Mouse (Mus musculus) heart, adult 2 months (tissue): ENCODE measurements around the gene Rpl22. TPM values are rescaled to one million over a fixed set of nuclear protein-coding genes. Genes with fewer than 3 reads are reported as not detected.
A peak's percentile ranks its signal among the peaks of the same experiment; 100 is the strongest.

Experiments
- DNase-seq, 2 experiments: peaks; one replicate each; pipeline ENCODE4 v3.0.0; 2021
- H3K27ac ChIP-seq: fragments of 200-600 bp; 2 replicates; pipeline ENCODE4 v1.8.1; 2022
- H3K27me3 ChIP-seq: fragments of 200-500 bp; 2 replicates; pipeline ENCODE4 v1.6.1; 2012; ENCODE audit warnings: mild to moderate bottlenecking, low read length, inconsistent platforms, mixed read lengths; ENCODE audit not compliant: control insufficient read depth, insufficient read depth
- H3K36me3 ChIP-seq: fragments of 200-500 bp; 2 replicates; pipeline ENCODE4 v1.6.1; 2012; ENCODE audit warnings: low read length, inconsistent platforms; ENCODE audit not compliant: control insufficient read depth, insufficient read depth
- H3K4me1 ChIP-seq: fragments of 200-500 bp; 2 replicates; pipeline ENCODE4 v1.6.1; 2011; ENCODE audit warnings: low read length; ENCODE audit not compliant: control insufficient read depth, insufficient read depth
- H3K4me3 ChIP-seq: fragments of 200-600 bp; 2 replicates; pipeline ENCODE4 v1.8.1; 2022
- H3K79me2 ChIP-seq: fragments of 200-500 bp; replicated peaks from 2 replicates; pipeline ENCODE4 v1.6.1; 2012; ENCODE audit warnings: mild to moderate bottlenecking, inconsistent platforms, low read length, moderate library complexity, mixed read lengths; ENCODE audit not compliant: control insufficient read depth, insufficient read depth
- H3K9ac ChIP-seq: fragments of 200-500 bp; 2 replicates; pipeline ENCODE4 v1.6.1; 2012; ENCODE audit warnings: low read depth, mild to moderate bottlenecking, control low read depth, inconsistent platforms, low read length, mixed read lengths
- CTCF ChIP-seq: fragments of 200-600 bp; IDR thresholded peaks from 2 replicates; pipeline ENCODE4 v1.8.1; 2022; ENCODE audit warnings: antibody characterized with exemption, mild to moderate bottlenecking, moderate library complexity
- EP300 ChIP-seq: fragments of 200-500 bp; IDR thresholded peaks from 2 replicates; pipeline ENCODE4 v1.6.1; 2011; ENCODE audit warnings: low read depth, low read length, control low read depth; ENCODE audit not compliant: insufficient read depth
- POLR2A ChIP-seq: fragments of 200-500 bp; IDR thresholded peaks from 2 replicates; pipeline ENCODE4 v1.6.1; 2011; ENCODE audit warnings: mild to moderate bottlenecking, low read depth, low read length, control low read depth; ENCODE audit not compliant: insufficient read depth
- WGBS: fragments of 180-500 bp; shearing (Covaris S2); methylation state at CpG from one replicate; pipeline ENCODE4 v1.1.7; 2018; 5-methylcytosine and 5-hydroxymethylcytosine counted together
- intact Hi-C: fragments of 180-260 bp; cut with DNase I; formaldehyde crosslinking; loops from one replicate; pipeline ENCODE4 v1.15.1; 2025
- polyA plus RNA-seq: library from polyadenylated mRNA; depleted of rRNA; stranded (reverse); fragments of >200 nt; gene quantifications from 2 replicates; pipeline ENCODE4 v1.2.3, GENCODE M21; 2012
- total RNA-seq, 2 experiments: library from RNA; stranded (reverse); gene quantifications; 2 replicates each; pipeline ENCODE4 v1.2.3; 2021

Rpl22 gene
- total and polyA plus RNA-seq, 3 experiments = 40.9 to 276 (median 242) TPM

GRCm38 (mm10) chr4:152340584-152341284, 15.2 kb downstream of the Rpl22 start:
- H3K4me1 ChIP-seq = peaks cover 6% of the 10 kb centered on the region
- no peak overlapping the region for H3K4me3 ChIP-seq
- H3K27me3 ChIP-seq = peaks cover 12% of the 10 kb centered on the region
- no peaks in the 10 kb centered on the region for H3K79me2 ChIP-seq
- no peak for DNase-seq
- H3K9ac ChIP-seq = no peak overlapping the region
- 36% methylated on average over 15 of the region's 15 CpGs for WGBS
- H3K27ac ChIP-seq = no peak overlapping the region
- intact Hi-C loops = no loop called here
- no peaks in the 10 kb centered on the region for H3K36me3 ChIP-seq
- TF ChIP-seq POLR2A = no peak
- no peak for TF ChIP-seq EP300
- TF ChIP-seq CTCF = no peak

GRCm38 (mm10) chr4:152343296-152343695, 17.8 kb downstream of the Rpl22 start:
- no peaks in the 10 kb centered on the region for H3K36me3 ChIP-seq
- intact Hi-C loops = no loop called here
- no peak for DNase-seq
- WGBS = 12% methylated on average over 5 of the region's 5 CpGs
- TF ChIP-seq EP300 (no peak), CTCF (peak; percentile 65), POLR2A (no peak)
- H3K27me3 ChIP-seq = peaks cover 12% of the 10 kb centered on the region
- H3K27ac ChIP-seq = no peak overlapping the region
- no peak overlapping the region for H3K4me3 ChIP-seq
- no peaks in the 10 kb centered on the region for H3K79me2 ChIP-seq
- H3K4me1 ChIP-seq = peaks cover 6% of the 10 kb centered on the region
- no peak overlapping the region for H3K9ac ChIP-seq

- Histone ChIP-seq H3K9ac (no peak overlapping the region), H3K4me3 (no peak overlapping the region), H3K79me2 (no peaks in the 10 kb centered on the region), H3K27ac (no peak overlapping the region), H3K27me3 (peaks cover 1% of the 10 kb centered on the region; the same call in 1 of the 2 replicates), H3K36me3 (no peaks in the 10 kb centered on the region), H3K4me1 (peaks cover 6% of the 10 kb centered on the region)
- no peak for DNase-seq
- TF ChIP-seq EP300 = no peak
- TF ChIP-seq POLR2A = no peak
- TF ChIP-seq CTCF = no peak
- 27% methylated on average over 7 of the region's 7 CpGs for WGBS
- intact Hi-C loops = no loop called here
Measured at GRCm38 (mm10) chr4:152344651-152345050, 19.1 kb downstream of the Rpl22 start.

DNA sequence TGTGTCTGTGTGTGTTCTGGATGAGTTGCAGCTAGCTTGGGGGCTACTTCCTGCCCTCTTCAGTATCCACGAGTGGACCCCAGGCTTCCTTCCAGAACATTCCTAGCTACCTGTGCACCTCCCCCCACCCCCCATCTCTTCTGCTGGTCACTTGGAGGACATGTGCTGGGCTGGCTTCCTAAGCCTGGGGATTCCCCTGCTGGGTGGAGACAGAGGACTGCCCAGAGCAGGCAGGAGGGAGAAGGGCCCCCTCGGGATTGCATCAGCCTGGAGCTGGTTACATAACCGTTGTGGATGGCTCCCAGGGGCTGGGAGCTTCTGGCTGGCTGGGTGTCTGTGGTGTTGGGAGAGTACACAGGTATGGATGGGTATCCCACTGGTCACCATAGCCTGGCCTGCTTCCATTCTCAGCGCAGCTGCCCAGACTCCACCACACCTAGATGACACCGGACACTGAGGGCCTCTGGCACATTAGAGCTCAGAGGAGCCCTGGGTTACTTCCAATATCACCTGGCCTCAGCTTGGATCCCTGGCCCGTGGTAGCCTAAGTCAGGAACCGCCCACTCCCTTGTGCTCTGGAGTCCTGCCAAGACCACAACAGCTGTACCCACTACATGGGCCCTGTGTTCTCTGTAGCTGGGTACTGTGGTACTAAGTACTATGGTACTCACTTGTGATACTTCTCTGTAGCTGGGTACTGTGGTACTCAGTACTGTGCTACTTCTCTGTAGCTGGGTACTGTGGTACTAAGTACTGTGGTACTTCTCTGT, 19.8 kb downstream of the Rpl22 start:
- no peak overlapping the region for H3K9ac ChIP-seq
- no peak overlapping the region for H3K27ac ChIP-seq
- H3K79me2 ChIP-seq = no peaks in the 10 kb centered on the region
- TF ChIP-seq POLR2A = no peak
- TF ChIP-seq EP300 = peak; percentile 53; the same call in 1 of the 2 replicates
- H3K4me3 ChIP-seq = no peak overlapping the region
- H3K27me3 ChIP-seq = no peaks in the 10 kb centered on the region
- 33% methylated on average over 7 of the region's 7 CpGs for WGBS
- intact Hi-C loops = no loop called here
- H3K4me1 ChIP-seq = peaks cover 6% of the 10 kb centered on the region
- no peaks in the 10 kb centered on the region for H3K36me3 ChIP-seq
- peak; percentile 61 to 78 for DNase-seq

- Histone ChIP-seq H3K36me3 (no peaks in the 10 kb centered on the region), H3K27ac (no peak overlapping the region), H3K79me2 (no peaks in the 10 kb centered on the region), H3K27me3 (no peaks in the 10 kb centered on the region), H3K4me1 (peaks cover 4% of the 10 kb centered on the region), H3K9ac (no peak overlapping the region), H3K4me3 (no peak overlapping the region)
- intact Hi-C loops = no loop called here
- DNase-seq = no peak
- no peak for TF ChIP-seq POLR2A
- 8% methylated on average over 17 of the region's 17 CpGs for WGBS
Measured at GRCm38 (mm10) chr4:152349837-152350381, 24.4 kb downstream of the Rpl22 start.
